Mouse (Mus musculus) hindbrain, embryonic 10.5 days (tissue): ENCODE results near the gene Tmem184b. TPM values are rescaled to one million over a fixed set of nuclear protein-coding genes. Genes with fewer than 3 reads are reported as not detected.

ENCODE experiments used
- DNase-seq: peaks from one replicate; pipeline ENCODE4 v3.0.0-alpha.2; 2017; ENCODE audit warnings: low spot score
- H3K27ac ChIP-seq: fragments of 300-500 bp; sonication (generic); 2 replicates; pipeline ENCODE4 v1.5.1; 2016; ENCODE audit warnings: mild to moderate bottlenecking, moderate library complexity
- H3K27me3 ChIP-seq: fragments of 300-500 bp; sonication (generic); 2 replicates; pipeline ENCODE4 v1.6.1; 2016; ENCODE audit warnings: mild to moderate bottlenecking; ENCODE audit not compliant: poor library complexity, insufficient read depth, severe bottlenecking
- H3K36me3 ChIP-seq: fragments of 300-500 bp; sonication (generic); 2 replicates; pipeline ENCODE4 v1.6.1; 2016; ENCODE audit warnings: mild to moderate bottlenecking, moderate library complexity
- H3K4me1 ChIP-seq: fragments of 300-500 bp; sonication (generic); replicated peaks from 2 replicates; pipeline ENCODE4 v1.6.1; 2016; ENCODE audit warnings: mild to moderate bottlenecking
- H3K4me3 ChIP-seq: fragments of 300-500 bp; sonication (generic); 2 replicates; pipeline ENCODE4 v1.5.1; 2016; ENCODE audit warnings: mild to moderate bottlenecking, moderate library complexity
- H3K9me3 ChIP-seq: fragments of 300-500 bp; sonication (generic); 2 replicates; pipeline ENCODE4 v1.6.1; 2016; ENCODE audit warnings: mild to moderate bottlenecking, moderate library complexity
- WGBS: fragments of 180-500 bp; shearing (Covaris S2); methylation state at CpG from one replicate; pipeline ENCODE4 v1.1.7; 2016; 5-methylcytosine and 5-hydroxymethylcytosine counted together
- polyA plus RNA-seq: library from polyadenylated mRNA; unstranded; fragments of >200 nt; fragmentation: Nextera tagmentation; extraction: Ambion mirVana; gene quantifications from 2 replicates; pipeline ENCODE4 v1.2.1, GENCODE M21; 2016

The Tmem184b gene
- polyA plus RNA-seq, 1 experiment from 2014 or later = 54.8 TPM

- peaks cover 100% of the 10 kb centered on the region for H3K36me3 ChIP-seq
- no peak overlapping the region for H3K27ac ChIP-seq
- no peaks in the 10 kb centered on the region for H3K9me3 ChIP-seq
- no peak for DNase-seq
- H3K4me1 ChIP-seq = peaks cover 3% of the 10 kb centered on the region; the same call in 1 of the 2 replicates
- 88% methylated on average over 11 of the region's 11 CpGs for WGBS
- no peaks in the 10 kb centered on the region for H3K27me3 ChIP-seq
- H3K4me3 ChIP-seq = no peak overlapping the region
Observed at GRCm38 (mm10) chr15:79425516-79425915, 22.1 kb upstream of the Tmem184b start.

- Histone ChIP-seq H3K36me3 (peaks cover 100% of the 10 kb centered on the region), H3K9me3 (no peaks in the 10 kb centered on the region), H3K4me1 (no peaks in the 10 kb centered on the region), H3K4me3 (no peak overlapping the region), H3K27ac (no peak overlapping the region), H3K27me3 (no peaks in the 10 kb centered on the region)
- WGBS = 93% methylated on average over 17 of the region's 17 CpGs
- DNase-seq = no peak
Observed at GRCm38 (mm10) chr15:79424602-79425001, 21.2 kb upstream of the Tmem184b start.

DNA sequence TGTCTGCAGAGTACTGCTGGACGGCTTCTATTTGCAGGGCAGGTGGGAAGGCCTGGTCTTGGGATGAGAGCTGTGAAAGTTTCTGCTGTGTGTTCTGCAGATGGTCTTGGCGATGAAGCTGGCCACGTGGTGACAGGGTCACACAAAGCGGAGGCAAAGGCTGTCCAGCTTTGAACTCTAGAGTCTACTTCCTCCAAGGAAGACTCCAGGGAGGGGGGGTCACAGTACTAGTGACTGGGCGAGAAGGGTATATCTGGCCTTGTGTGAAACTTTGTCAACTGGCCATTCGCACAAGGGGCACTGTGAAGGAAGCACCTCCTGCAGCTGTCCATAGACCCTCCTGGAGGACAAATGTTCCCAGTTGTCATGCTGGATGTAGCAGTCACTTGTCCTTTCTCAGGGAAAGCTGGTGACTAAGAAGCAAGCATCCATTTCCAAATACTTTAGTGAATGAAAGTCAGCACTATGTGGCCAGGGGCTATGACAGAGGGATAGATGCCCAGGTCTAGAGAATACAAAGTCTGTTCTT lies 19.4 kb upstream of the Tmem184b start:
- H3K27ac ChIP-seq = no peak overlapping the region
- no peaks in the 10 kb centered on the region for H3K27me3 ChIP-seq
- no peaks in the 10 kb centered on the region for H3K4me1 ChIP-seq
- peaks cover 99% of the 10 kb centered on the region for H3K36me3 ChIP-seq
- no peak overlapping the region for H3K4me3 ChIP-seq
- WGBS = 90% methylated on average over 6 of the region's 6 CpGs
- no peaks in the 10 kb centered on the region for H3K9me3 ChIP-seq
- no peak for DNase-seq

DNA sequence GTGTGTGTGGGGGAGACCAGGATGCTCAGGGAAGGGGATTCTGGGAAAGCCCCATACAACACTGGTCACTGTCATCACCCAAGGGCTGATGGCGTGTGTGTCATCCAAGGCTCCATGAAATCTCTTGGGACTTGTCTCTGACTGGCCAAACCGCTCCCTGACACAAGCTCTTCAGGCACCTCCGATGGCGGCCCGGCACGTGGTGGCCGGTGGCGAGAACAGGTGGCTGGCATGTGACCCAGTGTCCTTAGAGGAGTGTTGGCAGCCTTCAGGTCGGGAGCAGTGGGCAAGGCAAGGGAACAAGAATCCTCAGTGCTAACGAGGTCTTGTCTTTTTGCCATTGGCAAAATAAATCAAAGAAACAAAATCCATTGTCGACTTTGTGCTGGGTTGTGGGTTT lies 15.3 kb upstream of the Tmem184b start:
- H3K4me3 ChIP-seq = no peak overlapping the region
- no peak for DNase-seq
- H3K4me1 ChIP-seq = no peaks in the 10 kb centered on the region
- 0 out of 2 replicates have a peak, but pooled peaks cover 3% of the 10 kb centered on the region for H3K9me3 ChIP-seq
- peaks cover 76% of the 10 kb centered on the region for H3K36me3 ChIP-seq
- H3K27ac ChIP-seq = no peak overlapping the region
- H3K27me3 ChIP-seq = no peaks in the 10 kb centered on the region
- 92% methylated on average over 11 of the region's 11 CpGs for WGBS

DNA sequence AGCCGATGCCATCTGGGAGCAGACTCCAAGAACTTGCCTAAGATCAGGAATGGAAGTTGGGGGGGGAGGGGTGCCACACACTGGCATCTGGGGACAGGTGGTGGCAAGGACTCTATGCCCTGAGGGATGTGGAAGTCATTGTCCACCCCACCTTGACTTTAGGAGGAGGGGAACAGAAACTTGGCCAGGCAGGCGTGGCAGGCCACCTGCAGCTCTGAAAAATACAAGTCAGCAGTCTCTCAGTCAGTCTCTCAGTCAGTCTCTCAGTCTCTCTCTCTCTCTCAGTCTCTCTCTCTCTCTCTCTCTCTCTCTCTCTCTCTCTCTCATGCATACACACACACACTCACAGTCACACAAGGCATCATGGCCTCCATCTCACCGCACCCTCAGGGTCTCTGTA lies 14.9 kb upstream of the Tmem184b start:
- H3K36me3 ChIP-seq = peaks cover 72% of the 10 kb centered on the region

GRCm38 (mm10) chr15:79417379-79417778 lies 14.0 kb upstream of the Tmem184b start:
- Histone ChIP-seq H3K27me3 (no peaks in the 10 kb centered on the region), H3K4me1 (no peaks in the 10 kb centered on the region), H3K9me3 (0 out of 2 replicates have a peak, but pooled peaks cover 3% of the 10 kb centered on the region), H3K4me3 (no peak overlapping the region), H3K27ac (no peak overlapping the region), H3K36me3 (peaks cover 63% of the 10 kb centered on the region)
- DNase-seq = no peak
- WGBS = 94% methylated on average over 3 of the region's 3 CpGs

More for the DNA sequence above, 14.9 kb upstream of the Tmem184b start:
- Histone ChIP-seq H3K4me3 (no peak overlapping the region), H3K27ac (no peak overlapping the region), H3K9me3 (0 out of 2 replicates have a peak, but pooled peaks cover 3% of the 10 kb centered on the region), H3K27me3 (no peaks in the 10 kb centered on the region), H3K4me1 (no peaks in the 10 kb centered on the region)
- DNase-seq = no peak
- WGBS = 95% methylated on average over 3 of the region's 3 CpGs

- H3K9me3 ChIP-seq = 0 out of 2 replicates have a peak, but pooled peaks cover 3% of the 10 kb centered on the region
- no peak for DNase-seq
- H3K27ac ChIP-seq = no peak overlapping the region
- H3K4me3 ChIP-seq = no peak overlapping the region
- H3K4me1 ChIP-seq = 0 out of 2 replicates have a peak, but pooled peaks cover 5% of the 10 kb centered on the region
- no peaks in the 10 kb centered on the region for H3K27me3 ChIP-seq
- 92% methylated on average over 10 of the region's 10 CpGs for WGBS
- H3K36me3 ChIP-seq = peaks cover 55% of the 10 kb centered on the region
Observed at GRCm38 (mm10) chr15:79416460-79417085, 13.2 kb upstream of the Tmem184b start.

- no peak overlapping the region for H3K27ac ChIP-seq
- no peak for DNase-seq
- H3K4me3 ChIP-seq = no peak overlapping the region
- peaks cover 34% of the 10 kb centered on the region for H3K36me3 ChIP-seq
- H3K27me3 ChIP-seq = no peaks in the 10 kb centered on the region
- 0 out of 2 replicates have a peak, but pooled peaks cover 3% of the 10 kb centered on the region for H3K9me3 ChIP-seq
- 0 out of 2 replicates have a peak, but pooled peaks cover 7% of the 10 kb centered on the region for H3K4me1 ChIP-seq
- WGBS = 67% methylated on average over 4 of the region's 4 CpGs
Observed at GRCm38 (mm10) chr15:79414513-79414912, 11.1 kb upstream of the Tmem184b start.

DNA sequence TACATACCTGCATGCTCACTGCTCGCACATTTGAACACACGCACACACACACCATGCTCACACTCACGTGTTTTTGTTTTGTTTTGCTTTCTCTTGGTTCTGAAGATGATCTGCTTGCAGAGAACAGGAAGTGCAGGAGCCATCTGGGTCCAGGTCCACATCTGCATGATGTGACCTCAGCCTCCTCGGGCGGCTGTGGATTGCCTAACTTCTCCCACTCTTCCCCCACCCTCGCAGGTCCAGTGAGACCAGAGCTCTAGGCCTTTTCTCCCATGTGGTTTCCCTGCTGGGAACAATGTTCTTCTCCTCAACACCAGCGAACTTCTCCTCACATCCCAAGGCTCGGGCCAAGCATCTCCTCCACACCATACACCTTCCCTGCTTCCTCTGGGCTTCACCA lies 10.4 kb upstream of the Tmem184b start:
- H3K4me1 ChIP-seq = 0 out of 2 replicates have a peak, but pooled peaks cover 10% of the 10 kb centered on the region
- WGBS = 90% methylated on average over 8 of the region's 8 CpGs

DNA sequence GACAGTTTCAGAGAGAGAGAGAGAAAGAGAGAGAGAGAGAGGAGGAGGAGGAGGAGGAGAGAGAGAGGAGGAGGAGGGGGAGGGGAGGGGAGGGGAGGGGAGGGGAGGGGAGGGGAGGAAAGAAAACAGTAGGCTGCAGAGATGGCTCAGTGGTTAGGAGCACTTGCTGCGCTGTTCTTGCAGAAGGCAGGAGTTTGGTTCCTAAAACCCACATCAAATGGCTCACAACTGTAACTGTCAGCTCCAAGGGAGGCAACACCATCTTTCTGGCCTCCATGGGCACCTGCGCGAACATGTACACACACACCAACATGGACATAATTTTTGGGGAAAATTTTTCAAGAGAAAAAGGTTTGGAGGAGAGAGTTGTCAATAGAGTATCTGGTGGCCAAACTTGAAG lies 9.8 kb upstream of the Tmem184b start:
- WGBS = 97% methylated on average over 3 of the region's 3 CpGs
- DNase-seq = no peak
- no peaks in the 10 kb centered on the region for H3K27me3 ChIP-seq
- 0 out of 2 replicates have a peak, but pooled peaks cover 3% of the 10 kb centered on the region for H3K9me3 ChIP-seq
- no peak overlapping the region for H3K27ac ChIP-seq
- no peak overlapping the region for H3K4me3 ChIP-seq
- 0 out of 2 replicates have a peak, but pooled peaks cover 12% of the 10 kb centered on the region for H3K4me1 ChIP-seq
- H3K36me3 ChIP-seq = peaks cover 21% of the 10 kb centered on the region

More for the DNA sequence above, 10.4 kb upstream of the Tmem184b start:
- no peaks in the 10 kb centered on the region for H3K27me3 ChIP-seq
- no peak overlapping the region for H3K4me3 ChIP-seq
- 0 out of 2 replicates have a peak, but pooled peaks cover 3% of the 10 kb centered on the region for H3K9me3 ChIP-seq
- H3K27ac ChIP-seq = no peak overlapping the region
- H3K36me3 ChIP-seq = peaks cover 27% of the 10 kb centered on the region
- DNase-seq = no peak

DNA sequence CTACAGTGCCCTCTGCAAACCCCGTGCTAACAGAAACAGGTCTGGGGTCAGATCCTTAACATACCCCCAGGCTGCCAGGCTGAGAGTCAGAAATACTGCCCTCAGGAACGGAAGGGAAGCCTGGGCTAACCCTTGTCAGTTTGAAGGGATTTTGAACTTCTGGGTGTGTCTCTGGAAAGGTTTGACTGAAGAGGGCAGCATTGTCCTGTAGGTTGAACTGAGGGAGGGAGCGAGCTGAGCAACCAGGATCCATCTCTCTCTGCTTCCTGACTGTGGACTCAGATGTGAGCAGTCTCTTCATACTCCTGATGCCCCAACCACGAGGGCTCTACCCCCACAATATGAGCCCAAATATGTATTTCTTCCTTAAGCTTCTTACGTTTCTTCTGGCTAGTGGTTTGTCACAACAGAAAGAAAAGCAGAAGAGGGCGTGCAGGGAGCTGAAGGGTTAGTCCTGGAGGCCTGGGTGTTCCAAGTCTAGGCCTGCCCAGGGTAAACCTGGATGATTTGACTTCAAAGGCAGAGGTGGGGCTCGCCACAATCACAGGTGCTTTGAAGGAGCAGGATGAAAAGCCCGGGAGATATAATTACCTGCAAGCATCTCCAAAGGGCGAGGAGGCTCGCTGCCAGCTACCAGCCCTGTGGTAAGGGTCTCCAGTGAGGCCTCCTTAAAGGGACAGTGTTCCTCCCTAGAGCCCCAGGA lies 8.1 kb upstream of the Tmem184b start:
- Histone ChIP-seq H3K36me3 (peaks cover 6% of the 10 kb centered on the region), H3K27ac (no peak overlapping the region), H3K4me3 (no peak overlapping the region), H3K9me3 (0 out of 2 replicates have a peak, but pooled peaks cover 2% of the 10 kb centered on the region), H3K4me1 (0 out of 2 replicates have a peak, but pooled peaks cover 12% of the 10 kb centered on the region), H3K27me3 (0 out of 2 replicates have a peak, but pooled peaks cover 2% of the 10 kb centered on the region)
- no peak for DNase-seq
- whole genome bisulfite sequencing = 65% methylated on average over 10 of the region's 10 CpGs

DNA sequence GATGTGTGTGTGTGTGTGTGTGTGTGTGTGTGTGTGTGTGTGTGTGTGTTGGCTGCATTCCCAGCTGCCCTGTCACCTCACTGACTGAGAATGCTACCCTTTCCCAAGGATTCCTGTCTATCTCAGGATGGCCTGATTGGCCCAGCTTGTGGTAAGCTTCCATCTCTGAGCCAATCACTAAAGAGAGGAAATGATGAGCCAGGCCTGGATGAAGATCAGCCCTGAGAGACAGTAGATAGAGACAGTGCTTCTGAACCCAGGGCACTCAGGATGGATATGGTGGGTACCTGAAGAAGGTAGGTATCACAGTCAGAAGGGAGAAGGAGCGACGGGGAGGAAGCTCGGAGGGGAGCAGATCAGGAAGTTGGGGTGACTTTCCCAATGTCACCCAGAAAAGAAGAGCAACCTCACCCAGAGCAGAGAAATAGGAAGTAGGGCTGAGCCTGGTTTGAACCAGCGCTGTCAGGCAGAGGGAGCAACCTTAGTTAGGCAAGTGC lies 5.8 kb upstream of the Tmem184b start:
- H3K4me3 ChIP-seq = no peak overlapping the region
- 85% methylated on average over 4 of the region's 4 CpGs for WGBS

More for the DNA sequence above, 5.8 kb upstream of the Tmem184b start:
- DNase-seq = no peak
- Histone ChIP-seq H3K9me3 (no peaks in the 10 kb centered on the region), H3K27ac (no peak overlapping the region), H3K4me1 (peaks cover 15% of the 10 kb centered on the region; the same call in 1 of the 2 replicates), H3K36me3 (no peaks in the 10 kb centered on the region), H3K27me3 (peaks cover 16% of the 10 kb centered on the region)
